Mouse (Mus musculus): ENCODE data around the gene Fam120a.

Gene Fam120a

GRCm38 (mm10) chr13:48913141-48913540, 54.7 kb downstream of the Fam120a start:
- DNase-seq (ENCODE audit: low spot score in 2 of 2): no peak

- no peak for DNase-seq (ENCODE audit: low spot score in 2 of 2)
These were observed 56.4 kb downstream of the Fam120a start for GRCm38 (mm10) chr13:48911426-48911825.

GRCm38 (mm10) chr13:48905458-48905857, 62.4 kb downstream of the Fam120a start:
- no peak for DNase-seq (ENCODE audit: low spot score in 2 of 2)

- DNase-seq (ENCODE audit: low spot score in 2 of 2): no peak
These were observed 72.4 kb downstream of the Fam120a start for GRCm38 (mm10) chr13:48895376-48895775.

- no peak for DNase-seq (ENCODE audit: low spot score in 2 of 2)
These were observed 77.4 kb downstream of the Fam120a start for GRCm38 (mm10) chr13:48890260-48890960.

GRCm38 (mm10) chr13:48878534-48878933, 89.3 kb downstream of the Fam120a start:
- peak; percentile 98 to 99 for DNase-seq (ENCODE audit: low spot score in 2 of 2)

GRCm38 (mm10) chr13:48877805-48878204, 90.0 kb downstream of the Fam120a start:
- no peak for DNase-seq (ENCODE audit: low spot score in 2 of 2)

- DNase-seq (ENCODE audit: low spot score in 2 of 2): no peak
These were observed 95.1 kb downstream of the Fam120a start for GRCm38 (mm10) chr13:48872726-48873125.

- no peak for DNase-seq (ENCODE audit: low spot score in 2 of 2)
These were observed 95.8 kb downstream of the Fam120a start for GRCm38 (mm10) chr13:48871887-48872606.

- no peak for DNase-seq (ENCODE audit: low spot score in 2 of 2)
These were observed 96.8 kb downstream of the Fam120a start, which contains the start of gene Phf2 for GRCm38 (mm10) chr13:48870771-48871731. Phf2 (minus strand) TSS chr13:48871119.

- DNase-seq (ENCODE audit: low spot score in 2 of 2): no peak
These were observed 97.7 kb downstream of the Fam120a start for GRCm38 (mm10) chr13:48869950-48870770.

- DNase-seq (ENCODE audit: low spot score in 2 of 2): no peak
These were observed 98.2 kb downstream of the Fam120a start for GRCm38 (mm10) chr13:48869600-48869949.

- no peak for DNase-seq (ENCODE audit: low spot score in 2 of 2)
These were observed 98.7 kb downstream of the Fam120a start for GRCm38 (mm10) chr13:48869088-48869487.

- no peak for DNase-seq (ENCODE audit: low spot score in 2 of 2)
These were observed 103.0 kb downstream of the Fam120a start for GRCm38 (mm10) chr13:48864673-48865356.

GRCm38 (mm10) chr13:48863556-48863955, 104.3 kb downstream of the Fam120a start:
- DNase-seq (ENCODE audit: low spot score in 2 of 2): no peak

GRCm38 (mm10) chr13:48861913-48862312, 105.9 kb downstream of the Fam120a start:
- DNase-seq (ENCODE audit: low spot score in 2 of 2): no peak

GRCm38 (mm10) chr13:48858779-48859178, 109.0 kb downstream of the Fam120a start:
- no peak for DNase-seq (ENCODE audit: low spot score in 2 of 2)

GRCm38 (mm10) chr13:48858054-48858453, 109.8 kb downstream of the Fam120a start:
- no peak for DNase-seq (ENCODE audit: low spot score in 2 of 2)

- DNase-seq (ENCODE audit: low spot score in 2 of 2): peak in 1 of 2 experiments; percentile 8
These were observed 110.4 kb downstream of the Fam120a start for GRCm38 (mm10) chr13:48857246-48857932.

GRCm38 (mm10) chr13:48853947-48854346, 113.9 kb downstream of the Fam120a start:
- DNase-seq (ENCODE audit: low spot score in 2 of 2): no peak

Measured in right cerebral cortex, adult 2 months (tissue).